Mouse (Mus musculus) CH12.LX (cell line): ENCODE results near the gene Sypl2. TPM values are rescaled to one million over a fixed set of nuclear protein-coding genes. Genes with fewer than 3 reads are reported as not detected.

Source experiments
- DNase-seq: peaks from one replicate; pipeline ENCODE4 v3.0.0-alpha.2; 2013; ENCODE audit errors: extremely low read depth
- H3K27ac ChIP-seq: 2 replicates; pipeline ENCODE4 v1.5.1; 2012; ENCODE audit warnings: low read depth, mild to moderate bottlenecking, control low read depth, moderate library complexity; ENCODE audit not compliant: insufficient read depth
- H3K27me3 ChIP-seq: replicated peaks from 2 replicates; pipeline ENCODE3; 2012; ENCODE audit warnings: inconsistent platforms
- H3K36me3 ChIP-seq, 2 experiments: replicated peaks in 1 of 2; 2 replicates each; pipeline versions ENCODE3 to v1.6.1; 2012; ENCODE audit warnings: inconsistent platforms in 1 of 2, low read length in 1 of 2, mild to moderate bottlenecking in 1 of 2, mixed read lengths in 1 of 2, moderate library complexity in 1 of 2; ENCODE audit not compliant: control insufficient read depth in 1 of 2, insufficient read depth in 1 of 2
- H3K4me1 ChIP-seq, 2 experiments: 2 replicates each; pipeline ENCODE4 v1.6.1; 2012; ENCODE audit warnings: inconsistent platforms in 1 of 2, moderate library complexity in 1 of 2; ENCODE audit not compliant: insufficient read depth in 2 of 2, control insufficient read depth in 1 of 2
- H3K4me2 ChIP-seq: 2 replicates; pipeline ENCODE4 v1.6.1; 2012; ENCODE audit warnings: low read depth, mild to moderate bottlenecking, control low read depth; ENCODE audit not compliant: poor library complexity, insufficient read depth, severe bottlenecking
- H3K4me3 ChIP-seq, 3 experiments: fragments of 150-350 bp in 1 of 3; sonication (generic) in 1 of 3; replicated peaks in 1 of 3; 2 replicates each; pipeline versions ENCODE3 to v1.5.1; 2011 to 2012; ENCODE audit warnings: low read depth in 2 of 3, low read length in 2 of 3, mild to moderate bottlenecking in 2 of 3, moderate library complexity in 2 of 3, control low read depth in 1 of 3, improper control_type of control experiment in 1 of 3, inconsistent platforms in 1 of 3, mixed read lengths in 1 of 3; ENCODE audit not compliant: poor library complexity in 1 of 3
- H3K79me2 ChIP-seq: replicated peaks from 2 replicates; pipeline ENCODE4 v1.6.1; 2012; ENCODE audit warnings: mild to moderate bottlenecking, moderate library complexity; ENCODE audit not compliant: control insufficient read depth, poor library complexity, insufficient read depth, severe bottlenecking; ENCODE audit errors: extremely low read depth
- H3K9ac ChIP-seq: 2 replicates; pipeline ENCODE4 v1.6.1; 2012; ENCODE audit warnings: low read depth, mild to moderate bottlenecking, control low read depth, moderate library complexity; ENCODE audit not compliant: insufficient read depth
- H3K9me3 ChIP-seq: replicated peaks from 2 replicates; pipeline ENCODE3; 2012; ENCODE audit warnings: low read length, inconsistent platforms, mixed read lengths
- BHLHE40 ChIP-seq: IDR thresholded peaks from 2 replicates; pipeline ENCODE4 v1.6.1; 2011; ENCODE audit warnings: mild to moderate bottlenecking, low read depth, low read length, improper control_type of control experiment
- E2F4 ChIP-seq: IDR thresholded peaks from 2 replicates; pipeline ENCODE4 v1.6.1; 2011; ENCODE audit warnings: low read depth, low read length, improper control_type of control experiment; ENCODE audit not compliant: insufficient replicate concordance
- ELF1 ChIP-seq: IDR thresholded peaks from 2 replicates; pipeline ENCODE4 v1.6.1; 2014; ENCODE audit warnings: low read depth, mild to moderate bottlenecking, inconsistent platforms, low read length, improper control_type of control experiment
- HCFC1 ChIP-seq: IDR thresholded peaks from 2 replicates; pipeline ENCODE4 v1.6.1; 2012; ENCODE audit warnings: low read depth, mild to moderate bottlenecking, inconsistent platforms, low read length, improper control_type of control experiment
- JUND ChIP-seq: conservative IDR thresholded peaks from 2 replicates; pipeline ENCODE4 v1.6.1; 2011; ENCODE audit warnings: low read depth, low read length, improper control_type of control experiment
- MXI1 ChIP-seq: IDR thresholded peaks from 2 replicates; pipeline ENCODE4 v1.6.1; 2011; ENCODE audit warnings: mild to moderate bottlenecking, low read depth, low read length, improper control_type of control experiment
- NRF1 ChIP-seq: IDR thresholded peaks from 2 replicates; pipeline ENCODE4 v1.6.1; 2014; ENCODE audit warnings: low read depth, mild to moderate bottlenecking, inconsistent platforms, low read length, improper control_type of control experiment, moderate library complexity
- POLR2A ChIP-seq: IDR thresholded peaks from 2 replicates; pipeline ENCODE4 v1.6.1; 2011; ENCODE audit warnings: low read depth, mild to moderate bottlenecking, improper control_type of control experiment, low read length
- SIN3A ChIP-seq: IDR thresholded peaks from 2 replicates; pipeline ENCODE4 v1.6.1; 2012; ENCODE audit warnings: low read length, improper control_type of control experiment, inconsistent platforms
- ZKSCAN1 ChIP-seq: IDR thresholded peaks from 2 replicates; pipeline ENCODE4 v1.6.1; 2012; ENCODE audit warnings: low read depth, inconsistent platforms, low read length, improper control_type of control experiment, borderline replicate concordance
- ZNF384 ChIP-seq: IDR thresholded peaks from 2 replicates; pipeline ENCODE4 v1.6.1; 2012; ENCODE audit warnings: low read depth, low read length, improper control_type of control experiment, inconsistent platforms
- dilution Hi-C: fragments of 300-500 bp; cut with MboI; formaldehyde crosslinking; loops from 2 replicates; pipeline ENCODE4 v1.14.3; 2020; ENCODE audit warnings: low sequenced_read_pairs; ENCODE audit not compliant: extremely low pct_unique_long_range_greater_than_20kb, extremely low pct_ligation_motif_present
- in situ Hi-C: fragments of 300-500 bp; cut with MboI; formaldehyde crosslinking; loops from 3 replicates; pipeline ENCODE4 v1.14.3; 2019; ENCODE audit warnings: low sequenced_read_pairs, low pct_ligation_motif_present, low pct_unique_long_range_greater_than_20kb, mixed read lengths
- polyA plus RNA-seq: library from polyadenylated mRNA; unstranded; fragments of >175 nt; gene quantifications from 2 replicates; pipeline ENCODE4 v1.2.1, GENCODE M21; 2012; ENCODE audit warnings: low read depth; ENCODE audit not compliant: insufficient read length
- total RNA-seq, 2 experiments: library from RNA; depleted of rRNA; stranded (reverse); fragments of 300-350 nt in 1 of 2; fragments of >200 nt in 1 of 2; gene quantifications; 2 replicates each; pipeline ENCODE4 v1.2.3; 2012 to 2014

Gene Sypl2
- total and polyA plus RNA-seq, 3 experiments = not detected

DNA sequence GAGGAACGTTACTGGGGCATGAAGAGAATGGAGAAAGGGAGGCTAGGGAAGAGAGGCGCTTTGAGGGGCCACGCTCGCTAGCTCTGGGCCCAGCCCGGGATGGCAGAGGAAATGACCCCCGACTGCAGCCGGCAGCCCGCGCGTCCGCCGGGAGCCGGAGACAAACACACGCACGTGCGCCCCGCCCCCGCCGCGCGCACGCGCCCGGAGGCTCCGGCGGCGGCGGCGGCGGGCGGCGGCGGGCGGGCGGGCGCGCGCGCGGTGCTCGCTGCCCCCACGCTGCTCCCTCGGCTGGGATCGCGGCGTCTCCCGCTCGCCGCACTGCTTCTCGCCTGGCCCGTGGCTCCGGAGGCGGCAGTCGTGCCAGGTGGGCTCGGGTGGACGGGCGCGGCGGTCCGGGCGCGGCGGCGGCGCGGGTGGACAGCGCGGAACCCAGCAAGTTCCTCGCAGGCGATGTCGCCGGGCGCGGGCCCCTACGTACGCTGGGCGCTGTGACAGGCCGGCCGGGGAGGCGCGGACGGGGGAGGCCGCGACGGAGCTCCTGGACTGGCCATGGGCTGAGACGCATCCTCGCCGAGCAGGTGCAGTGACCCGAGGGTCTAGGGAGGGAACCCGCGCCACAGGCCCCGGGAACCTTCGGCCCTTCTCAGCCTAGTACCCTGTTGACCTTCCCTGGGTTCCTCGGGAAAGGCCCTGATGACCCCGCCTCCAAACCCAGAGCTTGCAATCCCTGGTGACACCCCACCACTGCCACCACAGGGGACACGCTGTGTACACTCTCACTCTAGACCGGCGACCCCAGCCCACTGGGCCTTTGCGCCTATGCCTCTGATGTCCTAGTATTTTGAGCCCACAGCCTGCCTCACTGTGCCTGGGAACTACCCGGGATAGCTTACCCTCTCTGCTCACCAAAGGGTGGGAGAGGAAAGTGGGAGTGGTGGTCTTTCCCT is 40.1 kb downstream of the Sypl2 start, which contains the start of gene Amigo1:
Amigo1 (plus strand) TSS at position 238 of the 950 bp plus-strand sequence.
- Histone ChIP-seq H3K27me3 (peaks cover 45% of the 10 kb centered on the region), H3K36me3 (no peaks in the 10 kb centered on the region)
- no peak for DNase-seq

DNA sequence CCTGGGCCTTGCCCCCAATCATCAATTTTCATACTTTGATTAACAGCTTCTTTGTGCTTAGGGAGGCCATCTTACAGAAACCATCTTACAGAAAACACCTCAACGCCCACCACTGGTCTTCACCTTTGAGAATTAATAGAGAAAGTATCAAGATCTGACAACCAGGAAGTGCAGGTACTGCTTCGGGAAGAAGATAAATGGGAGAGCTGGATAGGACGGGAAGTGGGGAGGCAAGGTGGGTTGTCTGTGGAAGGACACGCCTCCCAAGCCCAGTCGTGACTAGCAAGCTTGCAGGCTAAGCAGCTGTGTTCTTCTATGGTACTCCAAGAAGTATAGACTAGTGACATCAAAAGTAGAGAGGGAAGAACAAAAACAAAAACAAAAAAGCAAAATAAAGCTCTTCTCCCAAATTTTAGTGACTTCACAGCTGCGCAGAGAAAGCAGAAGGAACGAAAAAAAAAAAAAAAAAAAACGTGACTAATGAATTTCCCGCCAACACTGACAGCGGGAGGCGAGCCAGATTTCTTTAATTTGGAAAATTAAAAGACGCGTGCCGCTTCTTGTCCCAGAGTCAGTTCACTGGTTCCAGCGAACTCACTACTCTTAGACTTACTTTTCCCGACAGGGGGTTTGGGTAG is 40.9 kb downstream of the Sypl2 start:
- Histone ChIP-seq H3K27ac (no peak overlapping the region), H3K9me3 (no peaks in the 10 kb centered on the region), H3K36me3 (no peaks in the 10 kb centered on the region), H3K4me2 (peak overlapping the region; percentile 89), H3K4me1 (peaks cover 7 to 15% of the 10 kb centered on the region in 2 experiments), H3K27me3 (peaks cover 45% of the 10 kb centered on the region), H3K79me2 (no peaks in the 10 kb centered on the region), H3K9ac (peak overlapping the region; percentile 16; the same call in 1 of the 2 replicates), H3K4me3 (peak overlapping the region; percentile 38 to 89 (median 45))
- dilution Hi-C loops (no loop called here), in situ Hi-C loops (no loop called here)
- DNase-seq = no peak
- no peak for TF ChIP-seq ZKSCAN1
- peak; percentile 80; the same call in 1 of the 2 replicates for TF ChIP-seq E2F4
- TF ChIP-seq ZNF384 = peak; percentile 88
- 0 out of 2 replicates have a peak, but pooled peaks have one; percentile 29 for TF ChIP-seq SIN3A
- TF ChIP-seq POLR2A = no peak
- TF ChIP-seq BHLHE40 = peak; percentile 86
- peak; percentile 37 for TF ChIP-seq ELF1

More for the DNA sequence above, 40.1 kb downstream of the Sypl2 start, which contains the start of gene Amigo1:
- H3K79me2 ChIP-seq = no peaks in the 10 kb centered on the region
- H3K4me2 ChIP-seq = peak within 1 kb of the TSS; percentile 89
- TF ChIP-seq BHLHE40 (peak; percentile 70; the same call in 1 of the 2 replicates), MXI1 (peak; percentile 71), NRF1 (peak; percentile 70), E2F4 (no peak)
- in situ Hi-C loops (no loop called here), dilution Hi-C loops (no loop called here)
- peak within 1 kb of the TSS; percentile 38 to 89 (median 45) for H3K4me3 ChIP-seq
- H3K4me1 ChIP-seq = peaks cover 7 to 15% of the 10 kb centered on the region in 2 experiments
- no peaks in the 10 kb centered on the region for H3K9me3 ChIP-seq
- no peak within 1 kb of the TSS for H3K27ac ChIP-seq
- H3K9ac ChIP-seq = peak within 1 kb of the TSS; percentile 50; the same call in 1 of the 2 replicates

DNA sequence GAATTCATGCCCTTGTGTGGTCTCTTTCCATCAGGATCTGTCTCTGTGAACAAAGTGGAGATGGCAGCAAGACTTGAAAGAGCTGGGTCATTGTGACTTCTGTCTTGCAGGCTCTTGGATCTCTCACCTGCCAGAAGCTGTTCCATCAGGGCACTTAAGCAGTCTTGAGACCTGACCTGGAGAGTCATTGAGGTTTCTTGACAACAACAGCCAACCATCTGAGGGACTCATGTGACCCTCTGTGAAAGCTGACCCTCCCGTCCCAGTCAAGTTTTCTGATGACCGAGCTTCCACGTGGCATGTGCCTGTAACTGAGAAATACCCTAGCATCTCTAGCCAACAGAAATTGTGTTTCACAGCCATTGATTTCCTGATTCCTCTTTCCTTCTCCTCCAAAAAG is 41.7 kb downstream of the Sypl2 start:
- no peak for TF ChIP-seq HCFC1
- TF ChIP-seq BHLHE40 = peak; percentile 16; the same call in 1 of the 2 replicates
- no peak for TF ChIP-seq JUND
- TF ChIP-seq, all 38 proteins: peak for 1
- H3K9me3 ChIP-seq = no peaks in the 10 kb centered on the region
- H3K36me3 ChIP-seq = no peaks in the 10 kb centered on the region
- H3K4me2 ChIP-seq = no peak overlapping the region
- no peak overlapping the region for H3K4me3 ChIP-seq
- no peak overlapping the region for H3K9ac ChIP-seq
- no peaks in the 10 kb centered on the region for H3K79me2 ChIP-seq
- peaks cover 5 to 9% of the 10 kb centered on the region in 2 experiments for H3K4me1 ChIP-seq
- H3K27ac ChIP-seq = no peak overlapping the region
- DNase-seq = no peak
- in situ Hi-C loops = no loop called here
- dilution Hi-C loops = no loop called here
- peaks cover 49% of the 10 kb centered on the region for H3K27me3 ChIP-seq
